Mouse (Mus musculus) heart, adult 18-20 months (tissue): ENCODE measurements at regions not wholly inside any gene's neighbourhood (a gene's known extent, or its start where the extent isn't known, plus 50 kb on each side); places are given as distances from the start of the nearest gene placed in this dataset.

Experiments
- DNase-seq, 2 experiments: peaks; one replicate each; pipeline ENCODE4 v3.0.0; 2021 to 2022; ENCODE audit warnings: mixed read lengths in 1 of 2

GRCm38 (mm10) chr8:115824478-115824785, 116.8 kb upstream of the Maf start:
- no peak for DNase-seq

GRCm38 (mm10) chr8:115823673-115824477, 116.3 kb upstream of the Maf start:
- no peak for DNase-seq

GRCm38 (mm10) chr8:115813426-115813825, 105.8 kb upstream of the Maf start:
- no peak for DNase-seq

- no peak for DNase-seq
Measured at GRCm38 (mm10) chr8:115806579-115806978, 99.0 kb upstream of the Maf start.

- DNase-seq: no peak
Measured at GRCm38 (mm10) chr8:115806139-115806538, 98.5 kb upstream of the Maf start.

- no peak for DNase-seq
Measured at GRCm38 (mm10) chr8:115793587-115793986, 86.0 kb upstream of the Maf start.

- DNase-seq: peak in 1 of 2 experiments; percentile 11
Measured at GRCm38 (mm10) chr8:115788421-115788820, 80.8 kb upstream of the Maf start.

- no peak for DNase-seq
Measured at GRCm38 (mm10) chr8:115786185-115786584, 78.6 kb upstream of the Maf start.

GRCm38 (mm10) chr8:115785769-115786168, 78.2 kb upstream of the Maf start:
- no peak for DNase-seq

GRCm38 (mm10) chr8:115783364-115783763, 75.8 kb upstream of the Maf start:
- DNase-seq: no peak

GRCm38 (mm10) chr8:115778433-115778832, 70.8 kb upstream of the Maf start:
- DNase-seq: no peak

- no peak for DNase-seq
Measured at GRCm38 (mm10) chr8:115771060-115771459, 63.5 kb upstream of the Maf start.

GRCm38 (mm10) chr8:115768631-115769030, 61.0 kb upstream of the Maf start:
- no peak for DNase-seq

- DNase-seq: peak; percentile 8 to 20
Measured at GRCm38 (mm10) chr8:115766218-115766898, 58.8 kb upstream of the Maf start.

- DNase-seq: no peak
Measured at GRCm38 (mm10) chr8:115764551-115764950, 57.0 kb upstream of the Maf start.

- no peak for DNase-seq
Measured at GRCm38 (mm10) chr8:115758011-115758410, 50.4 kb upstream of the Maf start.
